18 mouse cellular contexts compared by ENCODE assay signal in the genomic region with DNA sequence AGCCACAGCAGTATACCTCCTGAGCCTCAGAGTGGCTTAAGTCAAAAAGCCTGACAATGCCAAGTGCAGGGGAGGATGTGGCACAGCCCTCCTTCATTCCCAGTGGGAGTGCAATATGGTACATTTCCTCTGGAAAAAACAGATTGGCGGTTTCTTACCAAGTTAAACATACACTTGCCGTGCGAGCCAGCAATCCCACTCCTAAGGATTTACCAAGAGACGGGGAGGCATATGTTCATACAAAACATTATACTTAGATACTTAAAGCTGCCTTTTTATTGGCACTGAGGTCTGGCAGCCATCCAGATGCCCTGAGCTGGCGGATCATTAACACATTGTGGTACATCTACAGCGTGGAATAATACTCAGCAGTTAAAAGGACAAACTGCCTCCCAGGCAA. TPM values are rescaled to one million over a fixed set of nuclear protein-coding genes. Genes with fewer than 3 reads are reported as not detected.
DNase-seq lines count a peak whose midpoint lies in the region; ATAC-seq and TF ChIP-seq lines count a peak whose summit lies in the region.
"Had no signal": no experiment of that assay in that cellular context is flagged by ENCODE, and none has a peak within 500 bp of the region (broad histone marks: within the 10 kb centered on the region; RNA-seq: fewer than 3 reads in every experiment).

No protein-coding gene starts in this region.

- TF ChIP-seq CTCF in forebrain, postnatal 0 days (IDR thresholded peaks at IDR 0.05; ENCODE audit: low read depth): no peak

- ATAC-seq in forebrain, postnatal 0 days: no peak
- ATAC-seq: intestine, embryonic 16.5 days had no signal

- DNase-seq in forebrain, postnatal 0 days: peak; percentile 53
- DNase-seq in forebrain, embryonic 10.5 days (ENCODE audit: extremely low spot score, low spot score): no peak
- peak; percentile 45 to 67 for DNase-seq in layer of hippocampus, adult 18-20 months (ENCODE audit: low spot score in 2 of 2)
- peak; percentile 47 to 65 for DNase-seq in left cerebral cortex, postnatal 14 days (ENCODE audit: low spot score in 2 of 2)
- peak; percentile 79 for DNase-seq in telencephalon, adult 2 months (ENCODE audit: low read depth, low spot score)
- DNase-seq in spleen, adult 12 weeks (ENCODE audit: low spot score): no peak
- no peak for DNase-seq in lung, postnatal 36 days
- DNase-seq: adrenal gland, postnatal 36 days; cerebellum, adult 18-20 months; kidney, postnatal 10 days; lung, postnatal 10 days; thymus, postnatal 25 days had no signal

- no peaks in the 10 kb centered on the region; the same call in 1 of the 2 replicates for H3K4me1 ChIP-seq in forebrain, postnatal 0 days (ENCODE audit: insufficient read depth)
- peaks cover 12% of the 10 kb centered on the region for H3K4me1 ChIP-seq in forebrain, embryonic 10.5 days

- H3K4me3 ChIP-seq in forebrain, postnatal 0 days (ENCODE audit: low read depth, low read length): no peak overlapping the region
- H3K4me3 ChIP-seq in forebrain, embryonic 10.5 days: no peak overlapping the region
- H3K4me3 ChIP-seq: heart, embryonic 15.5 days; midbrain, embryonic 10.5 days; stomach, embryonic 15.5 days had no signal

- no peaks in the 10 kb centered on the region for H3K9me3 ChIP-seq in forebrain, postnatal 0 days (ENCODE audit: low read length)
- no peaks in the 10 kb centered on the region for H3K9me3 ChIP-seq in forebrain, embryonic 10.5 days
- H3K9me3 ChIP-seq: G1E; heart, embryonic 15.5 days; midbrain, embryonic 10.5 days; stomach, embryonic 15.5 days had no signal

- WGBS in forebrain, postnatal 0 days: 61% methylated on average over 6 of the region's 6 CpGs
- WGBS in forebrain, embryonic 10.5 days: 93% methylated on average over 6 of the region's 6 CpGs

- no peaks in the 10 kb centered on the region for H3K36me3 ChIP-seq in forebrain, postnatal 0 days (ENCODE audit: insufficient read depth)
- no peaks in the 10 kb centered on the region for H3K36me3 ChIP-seq in forebrain, embryonic 10.5 days (replicated peaks)
- H3K36me3 ChIP-seq: G1E; heart, embryonic 15.5 days; midbrain, embryonic 10.5 days; stomach, embryonic 15.5 days had no signal

- H3K9ac ChIP-seq in forebrain, postnatal 0 days: no peak overlapping the region
- H3K9ac ChIP-seq: heart, embryonic 15.5 days; liver, embryonic 14.5 days; stomach, embryonic 15.5 days had no signal

- H3K27ac ChIP-seq in forebrain, postnatal 0 days (ENCODE audit: low read depth, low read length): no peak overlapping the region
- no peak overlapping the region for H3K27ac ChIP-seq in forebrain, embryonic 10.5 days
- H3K27ac ChIP-seq: heart, embryonic 15.5 days; liver, embryonic 14.5 days; midbrain, embryonic 10.5 days; stomach, embryonic 15.5 days had no signal

- no peak overlapping the region for H3K4me2 ChIP-seq in forebrain, postnatal 0 days (ENCODE audit: low read depth)
- H3K4me2 ChIP-seq: heart, embryonic 15.5 days; stomach, embryonic 15.5 days had no signal

- H3K27me3 ChIP-seq in forebrain, postnatal 0 days (ENCODE audit: insufficient read depth, low read length): no peaks in the 10 kb centered on the region
- peaks cover 63% of the 10 kb centered on the region for H3K27me3 ChIP-seq in forebrain, embryonic 10.5 days (ENCODE audit: poor library complexity, severe bottlenecking)
- H3K27me3 ChIP-seq: stomach, embryonic 15.5 days had no signal

- intact Hi-C loops in left cerebral cortex, postnatal 14 days (cut with DNase I): no loop called here

RNA-seq across cellular contexts. Expression of gene Rybp, which starts 5.1 kb away (rescaled TPM):
- 29.5 and 37.7 TPM in 2 replicates for total RNA-seq in forebrain, postnatal 0 days (2014; rRNA removed)
- polyA plus RNA-seq in forebrain, postnatal 0 days (2015; fragmentation: Nextera tagmentation; extraction: Ambion mirVana): 20.7 and 24.7 TPM in 2 replicates
- polyA plus RNA-seq in forebrain, embryonic 10.5 days (2016; fragmentation: Nextera tagmentation; extraction: Ambion mirVana): 11.9 and 12.8 TPM in 2 replicates
- 10 to 100 TPM; 57.0 to 57.9 TPM for total RNA-seq in layer of hippocampus, adult 18-20 months (2021)
- total RNA-seq in left cerebral cortex, postnatal 14 days (2021): 10 to 100 TPM; 53.3 to 53.8 TPM

Comparison
In these comparisons a context has a peak if more than half of its experiments do, and no peak if none do; other contexts are left out.
1. DNase-seq: peak in forebrain, postnatal 0 days (single experiment), layer of hippocampus, adult 18-20 months (2 of 2), left cerebral cortex, postnatal 14 days (2 of 2) and telencephalon, adult 2 months (single experiment); none in forebrain, embryonic 10.5 days (single experiment), spleen, adult 12 weeks (single experiment) and lung, postnatal 36 days (single experiment).